Mouse (Mus musculus) cerebellum, postnatal 10 days (tissue): ENCODE measurements around the gene Avpi1.
"Not testable (repeated sequence)": the region's sequence is repeated elsewhere in the genome, so short reads cannot be mapped to it uniquely, and the experiment has no call there.

Experiments
- DNase-seq, 2 experiments: peaks; one replicate each; pipeline ENCODE4 v3.0.0; 2021; ENCODE audit warnings: mixed read lengths in 2 of 2

Gene Avpi1

DNA sequence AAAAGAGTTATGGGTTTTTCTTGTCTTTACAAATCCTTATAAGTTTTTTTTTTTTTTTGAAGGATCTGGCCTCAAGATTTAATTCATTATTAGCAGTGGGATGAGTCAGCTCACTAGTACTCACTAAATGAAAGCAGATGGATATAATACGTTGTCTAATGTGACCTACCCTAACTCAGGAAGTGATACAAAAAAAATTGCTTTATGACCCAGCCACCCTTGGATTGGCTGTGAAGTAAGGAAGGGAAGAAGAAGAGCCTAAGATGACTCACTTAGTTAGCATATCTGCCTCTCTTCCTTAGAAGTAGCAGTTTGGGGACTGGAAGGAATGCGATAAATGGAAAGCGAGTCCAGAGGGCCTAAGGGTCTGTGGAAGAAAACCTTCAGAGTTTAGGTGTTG is 29.5 kb downstream of the Avpi1 start:
- no peak for DNase-seq

DNA sequence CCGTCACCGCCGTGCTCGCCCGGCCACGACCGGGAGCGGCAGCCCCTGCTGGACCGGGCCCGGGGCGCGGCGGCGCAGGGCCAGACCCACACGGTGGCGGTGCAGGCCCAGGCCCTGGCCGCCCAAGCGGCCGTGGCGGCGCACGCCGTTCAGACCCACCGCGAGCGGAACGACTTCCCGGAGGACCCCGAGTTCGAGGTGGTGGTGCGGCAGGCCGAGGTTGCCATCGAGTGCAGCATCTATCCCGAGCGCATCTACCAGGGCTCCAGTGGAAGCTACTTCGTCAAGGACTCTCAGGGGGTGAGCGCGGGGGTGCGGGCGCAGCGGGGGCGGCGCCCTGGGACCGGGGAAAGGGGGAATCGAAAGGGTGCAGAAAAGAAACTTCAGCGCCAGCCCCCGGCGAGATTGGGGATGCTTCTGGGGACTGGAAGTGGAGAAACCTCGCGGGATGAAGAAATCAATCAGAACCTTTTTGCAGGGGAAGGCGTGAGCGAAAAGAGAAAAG is 38.2 kb downstream of the Avpi1 start:
- no peak for DNase-seq

DNA sequence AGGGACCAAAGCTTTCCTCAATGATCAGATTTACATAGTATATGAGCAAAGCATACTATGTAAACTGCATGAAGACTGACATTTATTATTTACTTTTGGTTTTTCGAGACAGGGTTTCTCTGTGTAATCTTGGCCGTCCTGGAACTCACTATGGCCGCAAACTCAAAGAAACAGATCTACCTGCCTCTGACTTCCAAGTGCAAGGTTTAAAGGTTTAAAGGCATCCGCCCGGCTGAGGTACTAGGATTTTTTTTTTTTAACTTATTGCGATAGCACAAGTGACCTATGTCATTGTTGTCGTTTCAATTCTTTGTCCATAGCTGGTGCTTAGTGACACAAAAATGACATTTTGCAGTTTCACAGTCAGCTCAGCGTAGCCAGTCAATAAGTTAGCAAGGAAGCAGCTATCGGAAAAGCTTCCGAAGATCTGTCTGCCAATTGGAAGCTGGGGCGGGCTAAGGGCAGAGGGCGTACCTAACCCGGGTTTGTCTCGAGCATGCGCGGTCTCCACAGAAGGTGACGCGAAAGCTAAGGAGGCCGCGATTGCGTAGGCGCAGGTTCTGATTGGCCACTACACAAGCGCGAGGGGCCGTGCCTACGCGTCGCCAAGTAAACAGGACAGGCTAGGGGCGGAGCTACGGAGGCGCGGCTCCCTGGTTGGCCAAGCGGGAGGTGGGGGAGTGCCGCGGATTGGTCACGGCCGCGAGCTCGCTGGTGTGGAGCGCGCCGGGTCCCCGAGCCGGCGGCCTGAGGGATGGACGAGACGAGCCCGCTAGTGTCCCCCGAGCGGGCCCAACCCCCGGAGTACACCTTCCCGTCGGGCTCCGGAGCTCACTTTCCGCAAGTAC is 38.9 kb downstream of the Avpi1 start, which contains the start of gene Pi4k2a:
Gene Pi4k2a (plus strand): TSS at position 723 of the 848 bp plus-strand sequence.
- peak; percentile 97 to 99 for DNase-seq

DNA sequence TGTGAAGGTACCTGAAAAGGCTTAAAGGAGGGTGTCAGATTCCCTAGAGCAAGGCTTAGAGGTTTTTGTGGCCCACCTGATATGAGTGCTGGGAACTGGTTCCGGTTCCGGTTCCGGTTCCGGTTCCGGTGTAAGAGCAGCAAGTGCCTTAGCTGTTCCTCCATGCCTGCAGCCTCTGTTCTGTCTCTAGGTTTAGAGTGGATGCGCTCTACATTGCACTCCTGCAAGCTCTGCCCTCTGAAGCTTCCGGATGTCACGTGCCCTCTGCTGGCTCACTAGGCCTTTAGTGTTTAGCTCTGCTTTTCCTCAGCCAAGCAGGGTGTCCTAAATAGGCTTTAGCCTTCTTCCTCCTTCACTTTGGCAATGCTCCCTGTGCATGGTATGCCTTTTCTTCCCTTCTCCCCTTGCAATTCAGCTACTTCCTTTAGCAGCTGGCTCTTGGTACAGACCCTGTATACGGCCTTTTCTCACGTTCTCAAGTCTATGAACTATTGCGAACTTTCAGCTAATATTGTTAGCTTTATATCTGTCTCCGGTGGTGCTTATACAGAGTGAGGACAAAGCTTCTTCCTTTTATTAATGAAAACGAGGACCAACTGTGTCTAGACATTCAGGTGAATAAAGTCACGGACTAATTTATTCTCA is 39.6 kb downstream of the Avpi1 start:
- DNase-seq: peak; percentile 64 to 69

DNA sequence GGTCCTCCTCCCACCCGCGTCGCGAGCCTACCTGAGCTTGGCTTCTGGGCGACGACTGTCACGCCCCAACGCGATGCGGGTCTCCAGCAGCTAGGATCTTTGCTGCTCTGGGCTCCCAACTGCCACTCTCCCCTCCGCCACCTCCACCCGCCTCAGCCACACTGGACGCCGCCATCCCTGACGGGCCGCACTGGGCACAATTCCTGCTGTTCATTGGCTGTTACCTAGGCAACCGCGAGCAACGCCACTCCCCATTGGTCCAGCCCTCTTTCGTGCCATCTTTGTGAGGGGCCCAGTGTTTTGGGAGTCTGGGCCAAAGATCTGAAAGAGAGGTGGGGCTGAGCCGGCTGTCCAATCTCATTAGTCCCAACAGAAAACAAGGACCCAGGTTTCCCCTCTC is 42.7 kb downstream of the Avpi1 start, which contains the start of gene Morn4:
Gene Morn4 (minus strand): TSS at position 192 of the 400 bp plus-strand sequence.
- DNase-seq: peak; percentile 97 to 98

DNA sequence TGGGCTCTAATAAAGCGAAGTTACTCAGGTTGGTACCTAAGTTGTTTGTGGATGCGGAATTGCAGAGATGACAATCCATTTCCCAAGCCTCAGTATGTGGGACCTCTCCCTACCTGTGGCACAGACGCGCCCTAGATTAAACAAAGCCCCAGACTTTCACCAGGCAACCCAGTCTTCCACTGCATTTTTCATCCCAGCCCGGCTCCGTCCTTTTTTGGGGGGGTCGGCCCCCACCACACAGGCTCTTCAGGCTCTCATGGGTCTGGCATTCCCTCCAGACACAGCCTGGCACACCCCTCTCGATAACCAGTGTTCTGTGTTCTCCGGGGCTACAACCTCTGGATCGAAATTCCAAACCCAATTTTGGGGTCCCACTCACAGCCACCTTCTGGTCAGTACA is 43.2 kb downstream of the Avpi1 start:
- no peak for DNase-seq

DNA sequence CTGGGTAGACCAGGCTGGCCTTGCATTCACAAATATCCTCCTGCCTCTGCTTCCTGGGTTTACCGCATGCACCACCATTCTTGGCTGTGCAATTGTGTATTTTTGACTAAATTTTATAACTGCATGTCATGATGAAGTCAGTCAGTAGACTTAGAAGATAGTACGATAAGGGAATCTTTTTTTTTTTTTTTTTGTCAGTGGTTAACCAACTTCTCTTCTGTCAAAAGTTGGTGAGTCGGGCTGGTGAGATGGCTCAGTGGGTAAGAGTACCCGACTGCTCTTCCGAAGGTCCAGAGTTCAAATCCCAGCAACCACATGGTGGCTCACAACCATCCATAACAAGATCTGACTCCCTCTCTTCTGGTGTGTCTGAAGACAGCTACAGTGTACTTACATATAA is 47.2 kb downstream of the Avpi1 start:
- DNase-seq: not testable (repeated sequence)

DNA sequence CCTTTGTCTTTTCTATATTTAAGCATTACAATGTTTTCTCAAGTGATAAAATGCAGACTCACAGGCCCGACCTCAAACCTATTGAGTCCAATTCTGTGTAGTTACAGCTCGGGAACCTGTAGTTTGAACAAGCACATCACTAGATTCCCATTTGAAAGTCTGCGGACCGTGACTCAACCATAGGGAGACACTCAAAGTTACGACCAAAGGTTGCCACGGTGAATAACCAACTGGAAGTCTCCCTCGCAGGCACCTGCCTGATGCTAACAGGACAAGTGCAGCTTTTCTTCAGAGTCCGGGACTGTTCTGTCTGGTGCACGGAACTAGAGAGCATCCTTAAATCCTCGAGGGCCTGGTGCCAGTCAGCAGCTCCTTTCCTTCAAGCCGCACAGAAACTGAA is 48.4 kb downstream of the Avpi1 start:
- no peak for DNase-seq

DNA sequence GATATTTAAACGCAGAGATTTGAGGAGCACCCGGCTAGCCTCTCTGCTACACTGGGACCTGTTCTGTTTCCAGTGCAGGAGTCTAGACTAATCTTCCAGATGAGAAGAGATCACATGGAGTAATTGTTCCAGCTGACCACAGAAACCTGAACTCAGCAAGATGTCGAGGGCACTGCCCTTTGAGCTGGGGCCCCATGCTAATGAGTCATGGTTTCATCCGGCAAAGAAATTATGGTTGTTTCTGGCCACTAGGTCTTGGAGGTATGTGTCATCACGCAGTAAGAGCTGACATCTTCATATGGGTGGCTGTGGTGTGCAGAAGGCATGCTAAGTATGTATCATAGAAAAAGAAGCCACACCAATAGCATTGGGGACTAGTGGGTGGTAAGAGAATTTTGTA is 48.9 kb downstream of the Avpi1 start:
- DNase-seq: no peak

DNA sequence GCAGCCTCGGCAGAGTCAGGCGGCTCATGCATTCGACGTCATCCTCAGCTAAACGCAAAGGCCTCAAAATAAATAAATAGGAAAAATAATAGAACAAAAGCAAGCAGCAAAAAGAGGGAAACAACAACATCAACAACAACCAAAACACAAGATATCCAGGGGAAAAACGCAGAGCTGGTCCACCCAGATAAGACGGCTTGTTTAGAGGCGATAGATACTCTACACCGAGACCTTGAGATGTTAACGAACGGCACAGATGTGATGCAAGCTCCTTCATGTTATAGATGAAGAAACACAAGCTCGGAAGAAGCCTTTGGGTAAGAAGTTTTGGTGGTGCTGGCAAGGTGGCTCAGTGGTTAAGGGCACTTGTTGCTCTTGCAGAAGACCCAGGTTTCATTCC is 49.9 kb downstream of the Avpi1 start:
- DNase-seq: no peak

DNA sequence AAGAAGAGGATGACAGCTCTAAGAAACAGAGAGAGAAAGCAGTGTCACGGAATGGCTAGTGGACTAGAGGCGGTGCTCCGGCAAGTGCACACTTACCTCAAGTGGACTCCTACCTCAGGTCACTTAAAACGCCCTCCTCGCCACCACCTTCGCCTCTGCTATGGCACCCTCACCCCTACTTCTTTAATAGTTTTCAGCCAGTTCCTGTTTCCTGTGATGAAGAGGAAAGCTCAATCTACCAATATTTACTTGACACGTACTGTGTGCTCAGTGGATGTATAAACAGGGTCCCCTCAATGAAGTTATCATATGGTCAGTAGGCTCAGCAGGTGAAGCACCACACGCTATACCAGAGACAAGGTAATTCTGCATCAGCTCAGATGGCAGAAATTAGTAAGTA is 50.3 kb downstream of the Avpi1 start:
- no peak for DNase-seq

DNA sequence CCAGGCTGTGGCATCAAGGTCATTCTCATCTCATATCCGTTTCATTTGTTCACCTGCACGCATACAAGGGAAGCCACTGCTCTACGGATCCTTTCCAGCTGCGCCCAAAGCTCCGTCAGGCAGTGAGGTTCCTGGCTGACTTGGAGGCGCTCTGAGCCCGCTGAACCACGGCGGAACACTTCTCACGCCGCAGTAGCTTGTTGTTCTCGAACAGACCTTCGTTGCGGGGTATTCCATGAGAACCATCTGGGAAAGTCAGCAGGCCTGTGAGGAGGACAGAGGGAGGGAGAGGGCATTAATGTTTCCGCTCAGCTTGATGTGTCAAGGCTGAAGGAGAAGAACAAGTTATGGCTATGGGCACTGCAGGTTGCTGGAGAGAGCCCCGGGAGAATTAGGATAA is 52.9 kb downstream of the Avpi1 start:
- peak in 1 of 2 experiments; percentile 11 for DNase-seq

DNA sequence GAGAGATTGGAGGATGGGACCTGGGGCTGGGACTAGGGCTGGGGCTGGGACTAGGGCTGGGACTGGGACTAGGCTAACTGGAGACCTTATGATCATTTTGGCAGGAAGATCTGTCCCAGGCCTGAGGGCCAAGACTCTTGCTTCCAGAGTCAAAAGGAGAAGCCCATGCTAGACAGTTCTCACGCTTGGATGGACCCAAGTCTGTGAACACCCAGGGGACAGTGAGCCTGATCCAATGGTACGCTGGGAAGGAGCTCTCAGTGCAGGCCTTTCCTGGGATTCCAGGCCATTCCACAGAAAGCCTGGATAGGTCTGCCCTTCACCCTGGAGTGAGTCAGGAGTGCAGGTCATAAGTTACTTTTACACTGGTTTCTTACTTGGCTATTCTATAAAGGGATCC is 53.8 kb downstream of the Avpi1 start:
- no peak for DNase-seq
